Mouse (Mus musculus) thymus, adult 2 months (tissue): ENCODE data around the gene Nudt6. TPM values are rescaled to one million over a fixed set of nuclear protein-coding genes. Genes with fewer than 3 reads are reported as not detected.
A peak's percentile ranks its signal among the peaks of the same experiment; 100 is the strongest.

ENCODE experiments used
- DNase-seq: peaks from one replicate; pipeline ENCODE4 v3.0.0; 2021
- H3K27ac ChIP-seq: fragments of 200-500 bp; 2 replicates; pipeline ENCODE4 v1.5.1; 2012; ENCODE audit warnings: low read length, control low read depth; ENCODE audit not compliant: control insufficient read depth, insufficient read depth
- H3K27me3 ChIP-seq: fragments of 200-500 bp; 2 replicates; pipeline ENCODE4 v1.6.1; 2012; ENCODE audit warnings: mild to moderate bottlenecking, low read length, moderate library complexity, mixed read lengths; ENCODE audit not compliant: control insufficient read depth, insufficient read depth
- H3K36me3 ChIP-seq: fragments of 200-500 bp; 2 replicates; pipeline ENCODE4 v1.6.1; 2012; ENCODE audit warnings: mild to moderate bottlenecking, low read length, moderate library complexity; ENCODE audit not compliant: control insufficient read depth, insufficient read depth
- H3K4me1 ChIP-seq: fragments of 200-500 bp; replicated peaks from 2 replicates; pipeline ENCODE4 v1.6.1; 2012; ENCODE audit warnings: low read length; ENCODE audit not compliant: control insufficient read depth, insufficient read depth
- H3K4me3 ChIP-seq: fragments of 200-500 bp; 2 replicates; pipeline ENCODE4 v1.5.1; 2012; ENCODE audit warnings: mild to moderate bottlenecking, low read length, control low read depth, moderate library complexity; ENCODE audit not compliant: control insufficient read depth, insufficient read depth
- CTCF ChIP-seq: fragments of 200-500 bp; IDR thresholded peaks from 2 replicates; pipeline ENCODE4 v1.5.1; 2012; ENCODE audit warnings: mild to moderate bottlenecking, control low read depth, low read length, moderate library complexity, borderline replicate concordance; ENCODE audit not compliant: control insufficient read depth, poor library complexity, insufficient read depth; ENCODE audit errors: extremely low read depth
- POLR2A ChIP-seq: fragments of 200-500 bp; IDR thresholded peaks from 2 replicates; pipeline ENCODE4 v1.6.1; 2012; ENCODE audit warnings: mild to moderate bottlenecking, low read length, control low read depth, moderate library complexity; ENCODE audit not compliant: control insufficient read depth, poor library complexity, insufficient read depth; ENCODE audit errors: extremely low read depth
- WGBS: fragments of 180-500 bp; shearing (Covaris S2); methylation state at CpG from one replicate; pipeline ENCODE4 v1.1.7; 2018; 5-methylcytosine and 5-hydroxymethylcytosine counted together
- polyA plus RNA-seq: library from polyadenylated mRNA; depleted of rRNA; stranded (reverse); fragments of >200 nt; gene quantifications from 2 replicates; pipeline ENCODE4 v1.2.3, GENCODE M21; 2012; rRNA removed

Gene Nudt6
- 16.8 and 18.7 TPM in 2 replicates for polyA plus RNA-seq

DNA sequence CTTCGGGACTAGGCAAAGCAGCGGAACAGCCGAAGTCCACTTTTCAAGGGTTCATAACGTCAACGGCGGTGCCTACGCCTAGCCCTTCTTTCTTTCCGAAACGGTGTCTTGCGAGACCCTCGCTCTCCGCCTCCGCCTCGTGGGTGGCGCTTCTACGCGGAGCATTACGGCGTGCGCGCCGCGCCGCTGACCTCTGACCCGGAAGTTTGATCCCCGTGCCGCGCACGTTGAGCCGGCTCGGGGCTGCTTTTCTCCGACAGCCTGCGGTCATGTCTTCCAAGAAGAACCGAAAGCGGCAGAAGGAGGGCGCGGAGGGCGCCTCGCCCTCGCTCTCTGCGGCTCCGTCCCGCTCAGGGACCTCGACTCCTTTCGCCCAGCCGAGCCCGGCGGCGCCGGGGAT, at the start of gene Nudt6:
TSS of gene Nudt6 (minus strand) at position 140 of the 400 bp plus-strand sequence.
- peak; percentile 93 for DNase-seq
- Histone ChIP-seq H3K4me3 (peak within 1 kb of the TSS; percentile 73), H3K4me1 (peaks cover 4% of the 10 kb centered on the region), H3K27ac (peak within 1 kb of the TSS; percentile 48), H3K36me3 (no peaks in the 10 kb centered on the region), H3K27me3 (no peaks in the 10 kb centered on the region)
- under 1% methylated on average over 50 of the region's 50 CpGs for WGBS
- peak; percentile 60; the same call in 1 of the 2 replicates for TF ChIP-seq CTCF
- 0 out of 2 replicates have a peak, but pooled peaks have one; percentile 22 for TF ChIP-seq POLR2A

DNA sequence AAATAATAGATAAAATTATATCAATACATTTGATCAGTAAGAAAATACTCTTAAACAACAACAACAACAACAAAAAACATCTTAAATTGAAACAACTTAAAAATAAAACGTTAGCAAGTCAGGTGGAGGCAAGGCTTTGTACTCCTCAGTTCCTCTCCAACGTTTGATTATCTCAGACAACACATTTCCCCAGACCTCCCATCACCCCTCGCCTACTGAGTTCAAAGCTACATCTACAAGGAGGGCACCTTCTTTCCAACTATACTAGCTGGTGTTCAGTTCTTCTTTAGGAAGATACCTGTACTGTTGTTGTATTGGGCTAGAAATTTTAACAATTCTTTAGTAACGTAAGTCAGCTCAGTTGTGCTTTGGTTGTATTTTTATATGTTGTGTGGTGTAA, 49.3 kb upstream of the Nudt6 start:
- no peak overlapping the region for H3K27ac ChIP-seq
- no peak for DNase-seq
- WGBS: 90% methylated on average over 4 of the region's 4 CpGs
- H3K36me3 ChIP-seq: no peaks in the 10 kb centered on the region
- TF ChIP-seq CTCF (no peak), POLR2A (no peak)
- no peaks in the 10 kb centered on the region for H3K27me3 ChIP-seq
- H3K4me1 ChIP-seq: no peaks in the 10 kb centered on the region
- H3K4me3 ChIP-seq: no peak overlapping the region

DNA sequence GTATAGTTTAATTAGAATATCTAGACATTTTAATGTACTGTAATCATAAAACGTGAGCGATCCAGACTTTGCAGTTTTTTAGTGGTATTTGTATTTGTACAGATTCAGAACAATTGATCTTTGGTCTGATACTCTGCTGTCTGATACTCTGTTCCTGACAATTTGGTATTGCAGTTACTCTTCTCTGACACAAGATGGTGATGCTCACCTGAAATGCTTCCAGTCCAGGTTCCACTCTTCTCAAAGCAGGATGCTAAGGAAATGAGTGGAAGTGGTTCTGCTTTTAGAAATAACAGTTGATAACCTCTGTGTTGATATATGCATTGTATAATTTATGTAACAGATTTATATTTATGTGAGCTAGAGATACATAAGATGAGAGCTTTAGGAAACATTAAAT, 48.2 kb upstream of the Nudt6 start:
- no peak overlapping the region for H3K4me3 ChIP-seq
- H3K27ac ChIP-seq: no peak overlapping the region
- H3K4me1 ChIP-seq: no peaks in the 10 kb centered on the region
- H3K27me3 ChIP-seq: no peaks in the 10 kb centered on the region
- 95% methylated on average over 2 of the region's 2 CpGs for WGBS
- DNase-seq: no peak
- no peaks in the 10 kb centered on the region for H3K36me3 ChIP-seq
- TF ChIP-seq POLR2A (no peak), CTCF (no peak)

DNA sequence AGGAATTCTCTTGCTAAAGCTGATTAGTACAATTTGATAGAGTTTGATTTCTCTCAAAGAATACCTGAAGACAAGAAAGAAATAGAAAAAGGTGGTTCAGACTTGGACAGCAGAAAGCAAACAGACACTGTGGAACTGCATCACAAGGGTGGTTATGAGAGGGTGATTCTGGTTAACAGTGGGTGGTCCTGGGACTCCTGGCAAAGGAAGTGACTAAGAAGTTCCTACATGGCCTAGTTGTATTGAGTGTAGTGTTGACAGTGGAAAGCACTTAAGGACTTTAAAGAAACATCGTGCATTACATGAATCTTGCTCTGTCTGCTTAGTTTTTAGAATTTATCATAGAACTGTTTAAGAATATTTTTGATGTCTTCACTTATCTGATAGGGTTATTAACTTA, 36.0 kb upstream of the Nudt6 start:
- H3K4me1 ChIP-seq: no peaks in the 10 kb centered on the region
- TF ChIP-seq POLR2A (no peak), CTCF (no peak)
- H3K27me3 ChIP-seq: no peaks in the 10 kb centered on the region
- H3K36me3 ChIP-seq: no peaks in the 10 kb centered on the region
- 81% methylated on average over 1 of the region's 1 CpGs for WGBS
- no peak overlapping the region for H3K27ac ChIP-seq
- no peak overlapping the region for H3K4me3 ChIP-seq
- DNase-seq: no peak

DNA sequence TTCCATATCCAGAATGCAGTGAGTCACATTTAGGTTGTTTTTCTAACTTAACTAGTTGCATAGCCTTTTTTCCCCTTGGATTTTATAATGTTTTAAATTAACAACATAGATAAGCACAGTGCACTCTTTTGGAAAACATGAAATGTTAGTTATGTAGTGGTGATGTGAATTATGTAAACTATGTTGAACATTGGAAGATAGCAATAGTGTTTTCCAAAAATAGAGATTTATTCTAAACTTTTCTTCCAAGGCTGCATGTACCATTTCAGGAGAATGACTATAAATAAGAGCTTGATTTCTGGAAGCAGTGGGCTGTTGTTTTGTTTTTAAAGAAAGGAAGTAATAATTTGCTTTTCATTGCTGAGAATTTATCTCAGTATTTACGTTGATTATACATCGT, 23.4 kb upstream of the Nudt6 start:
- DNase-seq: no peak

DNA sequence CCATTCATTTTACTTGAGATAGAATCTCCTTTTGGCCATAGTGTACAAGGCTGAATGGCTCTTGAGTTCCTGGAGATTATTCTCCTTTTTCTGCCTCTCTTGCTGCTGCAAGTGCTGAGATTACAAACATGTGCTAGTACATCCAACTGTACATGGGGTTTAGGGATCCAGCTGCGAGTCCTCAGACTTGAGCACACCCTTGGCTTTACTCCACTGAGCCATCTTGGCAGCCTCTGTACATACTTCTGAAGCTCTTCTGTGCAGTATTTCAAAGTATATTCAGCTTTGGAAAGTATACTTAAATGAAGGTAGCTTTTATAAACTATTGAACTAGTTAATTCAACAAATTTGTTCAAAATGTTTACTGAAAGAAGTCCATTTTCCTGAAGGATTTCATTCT, 19.8 kb upstream of the Nudt6 start:
- H3K27ac ChIP-seq: no peak overlapping the region
- WGBS: 96% methylated on average over 1 of the region's 1 CpGs
- H3K36me3 ChIP-seq: peaks cover 14% of the 10 kb centered on the region
- no peaks in the 10 kb centered on the region for H3K27me3 ChIP-seq
- DNase-seq: no peak
- no peak overlapping the region for H3K4me3 ChIP-seq
- no peak for TF ChIP-seq CTCF
- no peak for TF ChIP-seq POLR2A
- H3K4me1 ChIP-seq: no peaks in the 10 kb centered on the region

More for the DNA sequence above, 23.4 kb upstream of the Nudt6 start:
- H3K27ac ChIP-seq: no peak overlapping the region
- WGBS: 98% methylated on average over 2 of the region's 2 CpGs
- TF ChIP-seq CTCF (no peak), POLR2A (no peak)
- no peaks in the 10 kb centered on the region for H3K4me1 ChIP-seq
- H3K27me3 ChIP-seq: no peaks in the 10 kb centered on the region
- H3K4me3 ChIP-seq: no peak overlapping the region
- 0 out of 2 replicates have a peak, but pooled peaks cover 5% of the 10 kb centered on the region for H3K36me3 ChIP-seq

DNA sequence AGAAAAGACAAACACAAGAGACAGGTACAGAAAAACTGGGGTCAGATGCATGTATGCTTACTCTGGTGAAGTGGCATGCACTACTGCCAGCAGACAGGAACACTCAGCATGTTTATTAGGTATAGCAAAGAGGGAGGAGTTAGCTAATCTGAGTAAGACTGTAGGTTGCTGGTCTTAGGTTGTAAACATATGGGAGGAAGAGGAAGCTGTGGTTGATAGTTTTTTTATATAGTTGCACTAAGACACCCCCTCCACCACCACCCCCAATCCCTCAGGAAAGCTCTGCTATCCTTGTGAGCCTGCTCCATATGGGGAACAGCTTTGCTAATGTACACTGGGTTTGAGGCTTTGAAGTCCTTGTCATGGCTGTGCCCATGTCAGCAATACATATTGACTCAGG, 10.3 kb upstream of the Nudt6 start:
- DNase-seq: no peak
- TF ChIP-seq CTCF: no peak
- TF ChIP-seq POLR2A: no peak
- Histone ChIP-seq H3K36me3 (peaks cover 16% of the 10 kb centered on the region; the same call in 1 of the 2 replicates), H3K27me3 (no peaks in the 10 kb centered on the region), H3K27ac (no peak overlapping the region), H3K4me1 (no peaks in the 10 kb centered on the region), H3K4me3 (no peak overlapping the region)
